Mouse (Mus musculus) small intestine, adult 2 months (tissue): ENCODE measurements around the gene Nfrkb.

Experiments
- CTCF ChIP-seq: fragments of 200-500 bp; IDR thresholded peaks from 2 replicates; pipeline ENCODE4 v1.5.1; 2012; ENCODE audit warnings: low read depth, mild to moderate bottlenecking, control low read depth, inconsistent platforms, low read length, moderate library complexity, mixed read lengths; ENCODE audit not compliant: insufficient replicate concordance, insufficient read length; ENCODE audit errors: extremely low read depth
- POLR2A ChIP-seq: fragments of 200-500 bp; IDR thresholded peaks from 2 replicates; pipeline ENCODE4 v1.6.1; 2012; ENCODE audit warnings: low read depth, mild to moderate bottlenecking, control low read depth, inconsistent platforms, low read length, moderate library complexity

GRCm38 (mm10) chr9:31365086-31365485 lies 20.9 kb upstream of the Nfrkb start:
- TF ChIP-seq CTCF (no peak), POLR2A (no peak)
